8 mouse cellular contexts compared by ENCODE assay signal in the genomic region with DNA sequence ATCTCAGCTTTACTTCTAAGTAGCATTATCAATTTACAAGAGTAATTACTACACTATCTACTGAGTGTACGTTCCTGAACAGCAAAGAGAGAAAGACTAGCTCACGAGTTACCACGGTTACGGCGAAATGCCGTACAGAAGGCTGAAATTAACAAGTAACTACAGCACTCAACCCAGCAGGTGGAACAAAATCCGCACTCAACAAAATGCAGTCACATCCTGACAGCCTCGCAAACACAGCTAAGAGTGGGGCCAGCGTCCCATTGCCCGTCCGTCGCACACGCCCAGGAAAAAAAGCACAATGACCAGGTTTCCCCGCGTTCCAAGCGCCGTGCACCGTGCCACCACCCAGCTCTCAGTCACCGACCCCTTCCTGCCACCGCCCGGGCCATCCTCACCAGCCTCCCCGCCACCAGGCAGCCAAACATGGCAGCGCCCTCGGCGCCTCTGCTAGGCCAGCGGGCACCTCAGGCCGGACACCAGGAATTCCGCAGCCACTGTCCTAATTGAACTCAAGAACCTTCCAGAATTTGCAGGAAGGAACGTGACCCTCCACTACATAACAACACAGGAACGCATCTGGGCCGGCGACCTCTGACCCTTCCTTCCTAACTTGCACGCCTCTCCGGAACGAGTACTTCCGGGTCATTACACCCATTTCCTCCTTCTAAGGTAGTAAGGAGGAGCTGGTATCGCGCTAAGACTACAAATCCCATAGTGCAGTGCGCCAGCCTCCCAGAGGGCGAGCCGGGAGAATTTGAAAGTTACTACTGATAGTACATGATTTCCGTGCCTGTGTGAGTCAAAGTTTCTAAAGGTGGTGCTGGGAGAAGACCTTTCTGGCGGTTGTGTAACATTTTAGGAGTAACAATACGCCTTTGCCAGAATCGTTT. TPM values are rescaled to one million over a fixed set of nuclear protein-coding genes. Genes with fewer than 3 reads are reported as not detected.
DNase-seq lines count a peak whose midpoint lies in the region; ATAC-seq and TF ChIP-seq lines count a peak whose summit lies in the region.

Gene Hikeshi, minus strand, starts transcription at position 634 of the 893 bp plus-strand sequence.

- H3K9ac ChIP-seq in embryonic facial prominence, embryonic 14.5 days (ENCODE audit: low read depth, low read length): peak within 1 kb of the TSS; percentile 82
- H3K9ac ChIP-seq in heart, adult 2 months (ENCODE audit: low read depth, low read length): peak within 1 kb of the TSS; percentile 80
- peak within 1 kb of the TSS; percentile 79 for H3K9ac ChIP-seq in limb, embryonic 13.5 days
- H3K9ac ChIP-seq in midbrain, embryonic 16.5 days (ENCODE audit: low read depth, low read length): peak within 1 kb of the TSS; percentile 86

- peaks cover 9% of the 10 kb centered on the region; the same call in 1 of the 2 replicates for H3K4me1 ChIP-seq in embryonic facial prominence, embryonic 14.5 days (ENCODE audit: control insufficient read depth, insufficient read depth, low read length)
- peaks cover 5% of the 10 kb centered on the region; the same call in 1 of the 2 replicates for H3K4me1 ChIP-seq in heart, adult 2 months (ENCODE audit: control insufficient read depth, insufficient read depth, low read length)
- peaks cover 9% of the 10 kb centered on the region for H3K4me1 ChIP-seq in limb, embryonic 13.5 days
- peaks cover 13% of the 10 kb centered on the region for H3K4me1 ChIP-seq in midbrain, embryonic 16.5 days (ENCODE audit: control insufficient read depth, insufficient read depth, low read length)

- H3K27ac ChIP-seq in embryonic facial prominence, embryonic 14.5 days (replicated peaks; ENCODE audit: low read depth, low read length): peak within 1 kb of the TSS; percentile 77
- peak within 1 kb of the TSS; percentile 87 for H3K27ac ChIP-seq in heart, adult 2 months
- H3K27ac ChIP-seq in limb, embryonic 13.5 days: peak within 1 kb of the TSS; percentile 59; the same call in 1 of the 2 replicates
- H3K27ac ChIP-seq in midbrain, embryonic 16.5 days (ENCODE audit: low read length): peak within 1 kb of the TSS; percentile 88

- no peaks in the 10 kb centered on the region for H3K9me3 ChIP-seq in embryonic facial prominence, embryonic 14.5 days (ENCODE audit: control insufficient read depth, low read length)
- H3K9me3 ChIP-seq in limb, embryonic 13.5 days: no peaks in the 10 kb centered on the region
- H3K9me3 ChIP-seq in midbrain, embryonic 16.5 days (replicated peaks; ENCODE audit: control insufficient read depth, low read length, poor library complexity, severe bottlenecking): no peaks in the 10 kb centered on the region

- H3K79me2 ChIP-seq in heart, adult 2 months (replicated peaks; ENCODE audit: control insufficient read depth, insufficient read depth, low read length): peaks cover 3% of the 10 kb centered on the region

- no peaks in the 10 kb centered on the region for H3K27me3 ChIP-seq in embryonic facial prominence, embryonic 14.5 days (replicated peaks; ENCODE audit: control insufficient read depth, insufficient read depth, low read length)
- H3K27me3 ChIP-seq in heart, adult 2 months (ENCODE audit: control insufficient read depth, insufficient read depth, low read length): no peaks in the 10 kb centered on the region
- no peaks in the 10 kb centered on the region for H3K27me3 ChIP-seq in limb, embryonic 13.5 days
- H3K27me3 ChIP-seq in midbrain, embryonic 16.5 days (ENCODE audit: control insufficient read depth, insufficient read depth, low read depth, low read length): no peaks in the 10 kb centered on the region

- WGBS in embryonic facial prominence, embryonic 14.5 days: 1% methylated on average over 43 of the region's 45 CpGs
- WGBS in heart, adult 2 months: under 1% methylated on average over 45 of the region's 45 CpGs
- under 1% methylated on average over 45 of the region's 45 CpGs for WGBS in limb, embryonic 13.5 days
- under 1% methylated on average over 45 of the region's 45 CpGs for WGBS in midbrain, embryonic 16.5 days

- TF ChIP-seq CTCF in heart, adult 2 months (IDR thresholded peaks at IDR 0.05): peak; percentile 17

- DNase-seq in 3T3-L1 (ENCODE audit: low read depth, low spot score): peak; percentile 99
- DNase-seq in adrenal gland, postnatal 4 days (ENCODE audit: low spot score in 2 of 2): peak; percentile 66 to 85
- DNase-seq in embryonic facial prominence, embryonic 14.5 days (ENCODE audit: low spot score): peak; percentile 99
- peak; percentile 88 to 93 for DNase-seq in heart, adult 2 months
- DNase-seq in kidney, adult 8-10 months: peak; percentile 95 to 97
- DNase-seq in spleen, postnatal 10 days (ENCODE audit: low spot score in 2 of 2): peak; percentile 85 to 97

- no peaks in the 10 kb centered on the region for H3K36me3 ChIP-seq in embryonic facial prominence, embryonic 14.5 days (ENCODE audit: control insufficient read depth, insufficient read depth, low read length)
- peaks cover 4% of the 10 kb centered on the region for H3K36me3 ChIP-seq in heart, adult 2 months (ENCODE audit: control insufficient read depth, insufficient read depth, low read length)
- H3K36me3 ChIP-seq in limb, embryonic 13.5 days: no peaks in the 10 kb centered on the region
- no peaks in the 10 kb centered on the region for H3K36me3 ChIP-seq in midbrain, embryonic 16.5 days (ENCODE audit: control insufficient read depth, insufficient read depth, low read length)

- TF ChIP-seq EP300 in heart, adult 2 months (IDR thresholded peaks at IDR 0.05; ENCODE audit: insufficient read depth, low read depth, low read length): no peak

- H3K4me2 ChIP-seq in embryonic facial prominence, embryonic 14.5 days (ENCODE audit: low read depth, low read length): peak within 1 kb of the TSS; percentile 80
- H3K4me2 ChIP-seq in limb, embryonic 13.5 days (replicated peaks): peak within 1 kb of the TSS; percentile 71
- H3K4me2 ChIP-seq in midbrain, embryonic 16.5 days (ENCODE audit: low read length): peak within 1 kb of the TSS; percentile 81

- peak; percentile 76 for TF ChIP-seq POLR2A in heart, adult 2 months (IDR thresholded peaks at IDR 0.05; ENCODE audit: insufficient read depth, low read depth, low read length)

- peak; percentile 99 for ATAC-seq in embryonic facial prominence, embryonic 14.5 days (ENCODE audit: low read depth)
- peak; percentile 99 for ATAC-seq in limb, embryonic 13.5 days (ENCODE audit: low FRiP score, low read depth)
- ATAC-seq in midbrain, embryonic 16.5 days: peak; percentile 99

- intact Hi-C loops in heart, adult 2 months (cut with DNase I): loop anchor here (2.0 kb wide), 1 partner anchor 40 kb away; the partner anchor contains the start of gene Eed

- peak within 1 kb of the TSS; percentile 78 for H3K4me3 ChIP-seq in embryonic facial prominence, embryonic 14.5 days (ENCODE audit: low read depth, low read length)
- peak within 1 kb of the TSS; percentile 91 for H3K4me3 ChIP-seq in heart, adult 2 months
- peak within 1 kb of the TSS; percentile 86 for H3K4me3 ChIP-seq in limb, embryonic 13.5 days
- H3K4me3 ChIP-seq in midbrain, embryonic 16.5 days (ENCODE audit: low read depth, low read length): peak within 1 kb of the TSS; percentile 76

RNA-seq across cellular contexts. Expression of gene Hikeshi, which starts in this region (rescaled TPM):
- 10 to 100 TPM; 59.3 to 61.1 TPM for total RNA-seq in adrenal gland, postnatal 4 days (2021)
- 125 and 136 TPM in 2 replicates for polyA plus RNA-seq in embryonic facial prominence, embryonic 14.5 days (2014; fragmentation: Nextera tagmentation; extraction: Ambion mirVana)
- total RNA-seq in heart, adult 2 months (2021): 10 to 100 TPM; 78.1 to 79.3 TPM
- 61.9 and 90.3 TPM in 2 replicates for polyA plus RNA-seq in heart, adult 2 months (2012; rRNA removed)
- polyA plus RNA-seq in limb, embryonic 13.5 days (2015; fragmentation: Nextera tagmentation; extraction: Ambion mirVana): 124 and 134 TPM in 2 replicates
- polyA plus RNA-seq in midbrain, embryonic 16.5 days (2015; fragmentation: Nextera tagmentation; extraction: Ambion mirVana): 136 and 144 TPM in 2 replicates

Comparison
In these comparisons a context has a peak if more than half of its experiments do, and no peak if none do; other contexts are left out.
1. Peak in every context shown above with its lines: DNase-seq, ATAC-seq, H3K4me3 ChIP-seq and H3K27ac ChIP-seq.